Mouse (Mus musculus): Measurements from ENCODE around the gene Phldb3. TPM values are rescaled to one million over a fixed set of nuclear protein-coding genes. Genes with fewer than 3 reads are reported as not detected.

The Phldb3 gene
- total and polyA plus RNA-seq, 3 experiments = 0.89 to 3.6 (median 3.5) TPM

DNA sequence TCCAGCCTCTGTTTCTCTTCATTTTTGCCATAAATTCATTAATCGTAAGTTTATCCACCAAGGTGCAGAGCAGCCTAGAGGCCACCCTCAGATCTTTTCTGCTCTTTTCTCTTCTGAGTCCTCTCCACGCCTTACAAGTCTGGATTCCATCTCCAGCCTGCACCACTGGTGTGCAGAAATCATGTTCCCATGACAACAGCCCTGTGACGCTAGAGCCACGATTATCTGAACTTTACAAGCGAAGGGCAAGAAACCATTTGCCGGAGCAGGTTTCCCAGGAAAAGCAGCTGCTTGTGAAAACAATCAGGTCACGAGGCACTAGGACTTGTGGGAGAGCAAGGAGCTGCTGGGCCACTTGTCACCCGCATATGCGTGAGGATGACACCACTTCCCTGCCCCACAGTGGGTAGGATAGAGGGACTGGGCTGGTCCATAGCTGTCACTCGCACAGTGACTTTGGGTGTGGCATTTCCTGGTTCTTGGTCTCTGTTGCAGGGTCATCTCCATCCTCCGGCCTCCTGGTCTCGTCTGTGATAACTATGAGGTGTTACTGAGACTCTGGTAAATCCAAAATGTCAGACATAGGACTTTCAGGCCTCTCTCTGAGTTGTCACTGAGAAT is 49.3 kb downstream of the Phldb3 start:
- Histone ChIP-seq H3K4me3 (replicated peaks in 1 of 3; ENCODE audit: low read depth in 2 of 3, low read length in 2 of 3, poor library complexity in 1 of 3) (no peak overlapping the region), H3K9me3 (replicated peaks; ENCODE audit: low read length) (peaks cover 3% of the 10 kb centered on the region), H3K36me3 (replicated peaks in 1 of 2; ENCODE audit: control insufficient read depth in 1 of 2, insufficient read depth in 1 of 2, low read length in 1 of 2) (no peaks in the 10 kb centered on the region), H3K9ac (ENCODE audit: insufficient read depth, low read depth) (no peak overlapping the region), H3K4me1 (ENCODE audit: control insufficient read depth in 1 of 2, insufficient read depth in 2 of 2) (peaks cover 0 to 2% of the 10 kb centered on the region in 2 experiments; a peak in 1 of 4 replicates), H3K27ac (ENCODE audit: insufficient read depth, low read depth) (no peak overlapping the region), H3K4me2 (ENCODE audit: insufficient read depth, low read depth, poor library complexity, severe bottlenecking) (no peak overlapping the region), H3K27me3 (replicated peaks) (peaks cover 14% of the 10 kb centered on the region), H3K79me2 (replicated peaks; ENCODE audit: control insufficient read depth, extremely low read depth, insufficient read depth, poor library complexity, severe bottlenecking) (no peaks in the 10 kb centered on the region)
- TF ChIP-seq POLR2A (IDR thresholded peaks at IDR 0.05; ENCODE audit: low read depth, low read length) = no peak
- DNase-seq (ENCODE audit: extremely low read depth) = no peak
- dilution Hi-C loops (cut with MboI; ENCODE audit: extremely low pct_ligation_motif_present, extremely low pct_unique_long_range_greater_than_20kb, low sequenced_read_pairs) (no loop called here), in situ Hi-C loops (cut with MboI; ENCODE audit: low pct_ligation_motif_present, low pct_unique_long_range_greater_than_20kb, low sequenced_read_pairs) (loop anchor here (10.0 kb wide), 1 partner anchor 185 kb away; no protein-coding TSS in a partner anchor)

DNA sequence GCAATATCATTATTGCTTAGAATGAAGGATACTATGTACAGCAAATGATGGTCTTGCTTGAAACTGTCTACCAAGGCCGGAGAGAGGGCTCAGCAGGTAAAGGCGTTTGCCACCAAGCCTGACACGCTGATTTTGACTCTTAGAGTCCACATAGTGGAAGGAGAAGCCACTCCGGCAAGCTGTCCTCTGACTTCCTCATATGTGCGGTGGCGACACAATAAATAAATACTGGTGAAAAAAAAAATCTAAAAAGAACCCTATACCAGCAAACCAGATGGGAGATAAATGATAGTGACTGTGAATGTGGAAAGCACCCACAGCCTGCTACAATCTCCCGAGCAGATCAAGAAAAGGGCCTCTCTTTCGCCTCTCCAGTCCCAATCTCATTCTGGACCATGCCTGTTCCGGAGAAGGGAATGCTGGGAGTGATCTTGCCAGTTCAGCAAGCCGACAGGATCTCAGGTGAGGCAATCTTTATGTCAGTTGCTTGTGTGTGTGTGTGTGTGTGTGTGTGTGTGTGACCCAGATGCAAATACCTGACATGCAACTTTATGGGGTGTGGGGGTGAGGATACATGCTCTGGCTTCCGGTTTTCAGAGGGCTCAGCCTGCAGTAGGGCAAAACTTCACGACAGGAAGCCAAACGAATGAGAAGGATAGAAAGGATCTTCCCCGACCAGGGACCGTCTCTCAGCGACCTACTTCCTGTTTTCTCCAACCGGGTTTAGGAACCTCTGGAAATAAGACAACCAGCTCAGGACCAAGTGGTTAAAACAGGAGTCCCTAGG is 50.7 kb downstream of the Phldb3 start:
- TF ChIP-seq KAT2A (IDR thresholded peaks at IDR 0.05; ENCODE audit: insufficient replicate concordance, low read length) = no peak
- TF ChIP-seq ZMIZ1 (IDR thresholded peaks at IDR 0.05; ENCODE audit: low read depth, low read length) = no peak
- no peak for TF ChIP-seq GABPA (IDR thresholded peaks at IDR 0.05; ENCODE audit: insufficient replicate concordance, low read depth, low read length)
- no peak for TF ChIP-seq POLR2A (IDR thresholded peaks at IDR 0.05; ENCODE audit: low read depth, low read length)
- TF ChIP-seq MEF2A (IDR thresholded peaks at IDR 0.05; ENCODE audit: borderline replicate concordance, low read depth, low read length) = no peak
- no peak for TF ChIP-seq ZC3H11A (IDR thresholded peaks at IDR 0.05; ENCODE audit: low read depth, low read length)
- TF ChIP-seq SMC3 (IDR thresholded peaks at IDR 0.05; ENCODE audit: low read depth, low read length) = no peak
- TF ChIP-seq HCFC1 (IDR thresholded peaks at IDR 0.05; ENCODE audit: low read depth, low read length) = no peak
- TF ChIP-seq EP300 (IDR thresholded peaks at IDR 0.05; ENCODE audit: low read length) = no peak
- TF ChIP-seq PAX5 (IDR thresholded peaks at IDR 0.05; ENCODE audit: low read length) = no peak
- no peak for TF ChIP-seq MXI1 (IDR thresholded peaks at IDR 0.05; ENCODE audit: low read depth, low read length)
- TF ChIP-seq CHD1 (IDR thresholded peaks at IDR 0.05; ENCODE audit: low read depth, low read length) = no peak
- in situ Hi-C loops (cut with MboI; ENCODE audit: low pct_ligation_motif_present, low pct_unique_long_range_greater_than_20kb, low sequenced_read_pairs) = no loop called here
- no peak overlapping the region for H3K27ac ChIP-seq (ENCODE audit: insufficient read depth, low read depth)
- dilution Hi-C loops (cut with MboI; ENCODE audit: extremely low pct_ligation_motif_present, extremely low pct_unique_long_range_greater_than_20kb, low sequenced_read_pairs) = no loop called here
- no peak for DNase-seq (ENCODE audit: extremely low read depth)
- no peak overlapping the region for H3K4me3 ChIP-seq (replicated peaks in 1 of 3; ENCODE audit: low read depth in 2 of 3, low read length in 2 of 3, poor library complexity in 1 of 3)
- no peak overlapping the region for H3K4me2 ChIP-seq (ENCODE audit: insufficient read depth, low read depth, poor library complexity, severe bottlenecking)
- H3K36me3 ChIP-seq (replicated peaks in 1 of 2; ENCODE audit: control insufficient read depth in 1 of 2, insufficient read depth in 1 of 2, low read length in 1 of 2) = no peaks in the 10 kb centered on the region
- H3K9me3 ChIP-seq (replicated peaks; ENCODE audit: low read length) = peaks cover 3% of the 10 kb centered on the region
- H3K9ac ChIP-seq (ENCODE audit: insufficient read depth, low read depth) = no peak overlapping the region
- H3K4me1 ChIP-seq (ENCODE audit: control insufficient read depth in 1 of 2, insufficient read depth in 2 of 2) = peaks cover 0 to 2% of the 10 kb centered on the region in 2 experiments; a peak in 1 of 4 replicates
- H3K27me3 ChIP-seq (replicated peaks) = peaks cover 28% of the 10 kb centered on the region
- no peaks in the 10 kb centered on the region for H3K79me2 ChIP-seq (replicated peaks; ENCODE audit: control insufficient read depth, extremely low read depth, insufficient read depth, poor library complexity, severe bottlenecking)
